Mouse (Mus musculus) liver, embryonic 14.5 days (tissue): ENCODE data around the gene Slc17a8. TPM values are rescaled to one million over a fixed set of nuclear protein-coding genes. Genes with fewer than 3 reads are reported as not detected.

ENCODE experiments used
- ATAC-seq: fragments of 200-750 bp; cut with Nextera tagmentation; 2 replicates; pipeline ENCODE4 v1.8.0; 2017; ENCODE audit warnings: moderate number of reproducible peaks, mild to moderate bottlenecking, moderate library complexity; ENCODE audit not compliant: insufficient read depth
- DNase-seq, 3 experiments: peaks; one replicate each; pipeline ENCODE4 v3.0.0-alpha.2; 2012 to 2013; ENCODE audit warnings: low read depth in 3 of 3, low spot score in 3 of 3
- H3K27ac ChIP-seq: fragments of 300-500 bp; sonication (generic); 2 replicates; pipeline ENCODE4 v1.5.1; 2014; ENCODE audit warnings: moderate library complexity, mild to moderate bottlenecking, control low read depth, inconsistent platforms
- H3K27me3 ChIP-seq: fragments of 300-500 bp; sonication (generic); 2 replicates; pipeline ENCODE4 v1.6.1; 2014; ENCODE audit warnings: mild to moderate bottlenecking, low read length, moderate library complexity; ENCODE audit not compliant: control insufficient read depth, insufficient read depth
- H3K36me3 ChIP-seq: fragments of 300-500 bp; sonication (generic); replicated peaks from 2 replicates; pipeline ENCODE4 v1.6.1; 2014; ENCODE audit warnings: low read depth; ENCODE audit not compliant: control insufficient read depth, insufficient read depth
- H3K4me1 ChIP-seq, 2 experiments: fragments of 200-500 bp in 1 of 2; fragments of 300-500 bp in 1 of 2; sonication (generic) in 1 of 2; replicated peaks; 2 replicates each; pipeline ENCODE4 v1.6.1; 2012 to 2014; ENCODE audit warnings: antibody characterized with exemption in 1 of 2, inconsistent platforms in 1 of 2, low read length in 1 of 2; ENCODE audit not compliant: control insufficient read depth in 2 of 2, insufficient read depth in 2 of 2
- H3K4me2 ChIP-seq: fragments of 300-500 bp; sonication (generic); 2 replicates; pipeline ENCODE4 v1.6.1; 2014; ENCODE audit warnings: low read depth, mild to moderate bottlenecking, control low read depth, moderate library complexity
- H3K4me3 ChIP-seq, 2 experiments: fragments of 200-500 bp in 1 of 2; fragments of 300-500 bp in 1 of 2; sonication (generic) in 1 of 2; 2 replicates each; pipeline ENCODE4 v1.5.1; 2012 to 2014; ENCODE audit warnings: low read depth in 2 of 2, low read length in 2 of 2, mild to moderate bottlenecking in 2 of 2, control low read depth in 1 of 2, inconsistent platforms in 1 of 2, moderate library complexity in 1 of 2; ENCODE audit not compliant: insufficient read depth in 1 of 2
- H3K9ac ChIP-seq: fragments of 300-500 bp; sonication (generic); replicated peaks from 2 replicates; pipeline ENCODE4 v1.6.1; 2014; ENCODE audit warnings: mild to moderate bottlenecking, control low read depth, moderate library complexity
- H3K9me3 ChIP-seq: fragments of 300-500 bp; sonication (generic); 2 replicates; pipeline ENCODE4 v1.6.1; 2016; ENCODE audit warnings: low read length, mixed read lengths; ENCODE audit not compliant: control insufficient read depth
- CTCF ChIP-seq: IDR thresholded peaks from 2 replicates; pipeline ENCODE4 v1.5.1; 2016; ENCODE audit warnings: antibody characterized with exemption, low read depth, control low read depth
- EP300 ChIP-seq: IDR thresholded peaks from 2 replicates; pipeline ENCODE4 v1.6.1; 2016; ENCODE audit warnings: antibody characterized with exemption, low read depth
- WGBS: fragments of 180-500 bp; shearing (Covaris S2); extraction: QIAGEN DNeasy Blood & Tissue Kit; methylation state at CpG from one replicate; pipeline ENCODE4 v1.1.7; 2014; ENCODE audit not compliant: insufficient replicate concordance; 5-methylcytosine and 5-hydroxymethylcytosine counted together
- polyA plus RNA-seq, 2 experiments: library from polyadenylated mRNA; depleted of rRNA in 1 of 2; stranded (reverse) in 1 of 2; unstranded in 1 of 2; fragments of >200 nt; fragmentation: Nextera tagmentation in 1 of 2; extraction: Ambion mirVana in 1 of 2; gene quantifications; 2 replicates each; pipeline versions ENCODE4 v1.2.1 to v1.2.3; 2012 to 2014

Slc17a8 gene
- polyA plus RNA-seq, 2 experiments = 0.04 TPM; not detected in 1

- no peak overlapping the region for H3K9ac ChIP-seq
- no peak for DNase-seq
- no peak overlapping the region for H3K4me3 ChIP-seq
- H3K36me3 ChIP-seq = no peaks in the 10 kb centered on the region
- 47% methylated on average over 5 of the region's 5 CpGs for WGBS
- H3K27me3 ChIP-seq = no peaks in the 10 kb centered on the region
- no peak overlapping the region for H3K4me2 ChIP-seq
- TF ChIP-seq EP300 (no peak), CTCF (no peak)
- H3K4me1 ChIP-seq = no peaks in the 10 kb centered on the region
- ATAC-seq = no peak
- H3K9me3 ChIP-seq = no peaks in the 10 kb centered on the region
- no peak overlapping the region for H3K27ac ChIP-seq
These were observed 68.0 kb downstream of the Slc17a8 start for GRCm38 (mm10) chr10:89553015-89553414.

GRCm38 (mm10) chr10:89551657-89552056, 69.4 kb downstream of the Slc17a8 start:
- Histone ChIP-seq H3K27me3 (no peaks in the 10 kb centered on the region), H3K27ac (no peak overlapping the region), H3K9me3 (no peaks in the 10 kb centered on the region), H3K4me3 (no peak overlapping the region), H3K36me3 (no peaks in the 10 kb centered on the region), H3K9ac (no peak overlapping the region), H3K4me2 (no peak overlapping the region), H3K4me1 (no peaks in the 10 kb centered on the region)
- TF ChIP-seq EP300 (no peak), CTCF (no peak)
- DNase-seq (no peak), ATAC-seq (no peak)
- WGBS = 75% methylated on average over 4 of the region's 4 CpGs

GRCm38 (mm10) chr10:89548028-89548427, 73.0 kb downstream of the Slc17a8 start:
- no peak overlapping the region for H3K9ac ChIP-seq
- DNase-seq = no peak

GRCm38 (mm10) chr10:89546989-89547388, 74.1 kb downstream of the Slc17a8 start:
- no peaks in the 10 kb centered on the region for H3K4me1 ChIP-seq
- H3K9me3 ChIP-seq = no peaks in the 10 kb centered on the region
- WGBS = 59% methylated on average over 2 of the region's 2 CpGs
- no peak for TF ChIP-seq CTCF
- TF ChIP-seq EP300 = no peak
- H3K4me3 ChIP-seq = no peak overlapping the region
- ATAC-seq (no peak), DNase-seq (no peak)
- H3K9ac ChIP-seq = no peak overlapping the region
- H3K4me2 ChIP-seq = no peak overlapping the region
- H3K36me3 ChIP-seq = no peaks in the 10 kb centered on the region
- H3K27ac ChIP-seq = no peak overlapping the region
- no peaks in the 10 kb centered on the region for H3K27me3 ChIP-seq

More at GRCm38 (mm10) chr10:89548028-89548427, 73.0 kb downstream of the Slc17a8 start:
- Histone ChIP-seq H3K4me3 (no peak overlapping the region), H3K27me3 (no peaks in the 10 kb centered on the region), H3K9me3 (no peaks in the 10 kb centered on the region), H3K27ac (no peak overlapping the region), H3K36me3 (no peaks in the 10 kb centered on the region), H3K4me1 (no peaks in the 10 kb centered on the region), H3K4me2 (no peak overlapping the region)
- no peak for ATAC-seq
- TF ChIP-seq EP300 = no peak
- TF ChIP-seq CTCF = no peak
- 37% methylated on average over 6 of the region's 6 CpGs for WGBS

- TF ChIP-seq CTCF (no peak), EP300 (no peak)
- WGBS = 58% methylated on average over 6 of the region's 6 CpGs
- ATAC-seq (no peak), DNase-seq (no peak)
- Histone ChIP-seq H3K4me1 (no peaks in the 10 kb centered on the region), H3K9ac (no peak overlapping the region), H3K27ac (no peak overlapping the region), H3K36me3 (no peaks in the 10 kb centered on the region), H3K9me3 (no peaks in the 10 kb centered on the region), H3K4me3 (no peak overlapping the region), H3K4me2 (no peak overlapping the region), H3K27me3 (no peaks in the 10 kb centered on the region)
These were observed 77.2 kb downstream of the Slc17a8 start for GRCm38 (mm10) chr10:89543867-89544266.
